Mouse (Mus musculus) fat pad, adult 2 months (tissue): ENCODE measurements around the gene Fez1.

Source experiments
- DNase-seq: peaks from one replicate; pipeline ENCODE4 v3.0.0-alpha.2; 2011; ENCODE audit warnings: low read depth, low spot score; ENCODE audit errors: extremely low read depth

Gene Fez1

GRCm38 (mm10) chr9:36833043-36833881, 11.6 kb downstream of the Fez1 start:
- DNase-seq: no peak

- no peak for DNase-seq
These were observed 12.2 kb downstream of the Fez1 start for GRCm38 (mm10) chr9:36833914-36834313.

- no peak for DNase-seq
These were observed 24.7 kb downstream of the Fez1 start for GRCm38 (mm10) chr9:36846346-36846745.

GRCm38 (mm10) chr9:36848661-36849060, 27.0 kb downstream of the Fez1 start:
- no peak for DNase-seq

- DNase-seq: no peak
These were observed 28.4 kb downstream of the Fez1 start for GRCm38 (mm10) chr9:36850091-36850490.

GRCm38 (mm10) chr9:36852175-36852574, 30.5 kb downstream of the Fez1 start:
- no peak for DNase-seq

GRCm38 (mm10) chr9:36856351-36856750, 34.7 kb downstream of the Fez1 start:
- DNase-seq: no peak

- DNase-seq: no peak
These were observed 35.9 kb downstream of the Fez1 start for GRCm38 (mm10) chr9:36857476-36858117.

- no peak for DNase-seq
These were observed 37.0 kb downstream of the Fez1 start for GRCm38 (mm10) chr9:36858677-36859076.

- DNase-seq: no peak
These were observed 40.9 kb downstream of the Fez1 start for GRCm38 (mm10) chr9:36862576-36862975.

GRCm38 (mm10) chr9:36863694-36864093, 42.0 kb downstream of the Fez1 start:
- no peak for DNase-seq

- no peak for DNase-seq
These were observed 43.5 kb downstream of the Fez1 start for GRCm38 (mm10) chr9:36864862-36865813.

- DNase-seq: no peak
These were observed 47.0 kb downstream of the Fez1 start for GRCm38 (mm10) chr9:36868662-36869061.

- DNase-seq: no peak
These were observed 48.6 kb downstream of the Fez1 start for GRCm38 (mm10) chr9:36870263-36870662.

GRCm38 (mm10) chr9:36873796-36874195, 52.1 kb downstream of the Fez1 start:
- no peak for DNase-seq

GRCm38 (mm10) chr9:36876313-36876712, 54.6 kb downstream of the Fez1 start:
- no peak for DNase-seq

- DNase-seq: no peak
These were observed 55.1 kb downstream of the Fez1 start for GRCm38 (mm10) chr9:36876787-36877186.

GRCm38 (mm10) chr9:36881615-36882014, 60.0 kb downstream of the Fez1 start:
- DNase-seq: no peak

- no peak for DNase-seq
These were observed 60.5 kb downstream of the Fez1 start for GRCm38 (mm10) chr9:36882034-36882745.

- DNase-seq: no peak
These were observed 61.9 kb downstream of the Fez1 start for GRCm38 (mm10) chr9:36883569-36883968.

- DNase-seq: no peak
These were observed 63.6 kb downstream of the Fez1 start for GRCm38 (mm10) chr9:36885237-36885636.
